Mouse (Mus musculus): ENCODE measurements around the gene Nudt4.
"Not testable (repeated sequence)": the region's sequence is repeated elsewhere in the genome, so short reads cannot be mapped to it uniquely, and the experiment has no call there.

Nudt4 gene

GRCm38 (mm10) chr10:95567550-95567949, 3.6 kb upstream of the Nudt4 start:
- DNase-seq (ENCODE audit: low read depth, low spot score) = no peak

- no peak for DNase-seq (ENCODE audit: low read depth, low spot score)
Measured at GRCm38 (mm10) chr10:95566786-95567185, 2.8 kb upstream of the Nudt4 start.

DNA sequence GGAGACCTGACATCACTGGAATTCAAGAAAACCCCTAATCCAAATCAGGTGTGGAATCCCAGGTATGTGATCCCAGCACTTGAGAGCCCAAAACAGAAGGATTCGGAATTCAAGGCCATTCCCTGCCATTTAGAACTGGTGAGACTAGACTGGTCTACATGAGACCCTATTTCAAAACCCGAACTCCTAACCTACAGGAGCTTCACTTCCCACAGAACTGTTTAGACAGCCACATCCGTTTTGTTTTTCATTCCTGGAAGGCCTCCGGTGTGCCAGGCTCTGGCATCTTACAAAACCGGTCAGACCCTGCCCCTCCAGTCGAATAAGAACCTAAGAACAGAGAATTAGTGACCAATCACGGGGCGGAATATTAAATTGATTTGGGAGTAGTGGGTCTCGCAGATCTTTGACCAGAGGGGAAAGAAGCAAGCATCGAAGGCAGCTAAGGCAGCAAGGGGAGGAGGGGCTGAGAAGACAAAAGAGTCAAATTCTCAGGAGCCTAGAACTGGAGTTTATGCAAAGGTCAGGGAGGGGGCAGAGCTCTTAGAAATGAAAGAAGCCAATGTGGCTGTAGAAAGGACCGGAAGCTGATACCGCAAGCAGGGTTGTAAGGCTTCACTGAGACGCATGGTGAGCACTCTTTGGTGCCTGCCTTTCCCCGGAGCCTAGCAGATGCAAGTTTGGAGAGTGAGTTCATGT, 1.4 kb upstream of the Nudt4 start:
- no peak for DNase-seq (ENCODE audit: low read depth, low spot score)

GRCm38 (mm10) chr10:95562859-95563841, 796 bp downstream of the Nudt4 start:
- no peak for DNase-seq (ENCODE audit: low read depth, low spot score)

- no peak for DNase-seq (ENCODE audit: low read depth, low spot score)
Measured at GRCm38 (mm10) chr10:95562395-95562794, 1.6 kb downstream of the Nudt4 start.

- no peak for DNase-seq (ENCODE audit: low read depth, low spot score)
Measured at GRCm38 (mm10) chr10:95561616-95562015, 2.3 kb downstream of the Nudt4 start.

DNA sequence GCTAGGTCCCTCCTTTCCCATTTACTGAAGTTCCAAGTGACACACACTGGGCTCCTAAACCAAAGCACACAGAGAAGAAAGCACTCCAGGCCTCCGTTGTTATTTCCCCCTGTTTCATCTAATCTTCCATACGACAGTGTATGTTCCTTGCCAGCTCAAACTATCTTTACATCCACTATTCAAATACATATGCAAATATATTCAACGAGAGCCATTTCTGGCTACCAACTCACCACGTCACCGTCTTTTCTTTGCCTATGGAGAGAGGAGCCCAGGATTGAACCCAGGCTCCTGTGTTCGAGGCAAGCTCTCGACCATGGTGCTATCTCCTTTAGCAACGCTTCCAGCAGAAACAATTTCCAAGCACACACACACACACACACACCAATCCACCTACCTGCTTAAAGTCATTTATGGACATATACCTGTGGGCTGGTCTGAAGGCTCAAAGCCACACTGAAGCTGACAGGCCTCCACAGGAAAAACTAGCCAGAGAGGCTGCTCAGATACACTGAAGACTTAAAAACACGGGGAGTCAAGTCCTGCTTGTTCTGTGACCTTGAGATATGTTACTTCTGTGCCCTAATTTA, 3.5 kb downstream of the Nudt4 start:
- no peak for DNase-seq (ENCODE audit: low read depth, low spot score)

DNA sequence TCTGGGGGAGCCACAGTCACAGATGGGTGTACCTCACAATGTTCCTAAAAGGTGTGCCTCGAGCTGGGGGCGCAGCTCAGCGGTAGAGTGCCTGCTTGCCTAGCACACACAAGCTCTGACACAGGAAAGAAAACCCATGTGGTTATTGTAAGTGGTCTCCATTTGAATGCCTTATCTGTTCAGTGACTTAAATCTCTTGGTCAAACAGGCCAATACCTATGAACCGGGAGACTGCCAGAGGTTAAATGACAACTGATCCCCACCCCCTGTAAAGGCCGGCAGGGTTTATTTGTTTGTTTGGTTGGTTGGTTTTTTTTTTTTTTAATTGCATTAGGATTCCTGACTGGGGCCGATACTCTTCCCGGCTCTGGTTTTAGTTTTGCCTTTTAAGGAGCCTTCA, 4.5 kb downstream of the Nudt4 start:
- DNase-seq (ENCODE audit: low read depth, low spot score) = no peak

DNA sequence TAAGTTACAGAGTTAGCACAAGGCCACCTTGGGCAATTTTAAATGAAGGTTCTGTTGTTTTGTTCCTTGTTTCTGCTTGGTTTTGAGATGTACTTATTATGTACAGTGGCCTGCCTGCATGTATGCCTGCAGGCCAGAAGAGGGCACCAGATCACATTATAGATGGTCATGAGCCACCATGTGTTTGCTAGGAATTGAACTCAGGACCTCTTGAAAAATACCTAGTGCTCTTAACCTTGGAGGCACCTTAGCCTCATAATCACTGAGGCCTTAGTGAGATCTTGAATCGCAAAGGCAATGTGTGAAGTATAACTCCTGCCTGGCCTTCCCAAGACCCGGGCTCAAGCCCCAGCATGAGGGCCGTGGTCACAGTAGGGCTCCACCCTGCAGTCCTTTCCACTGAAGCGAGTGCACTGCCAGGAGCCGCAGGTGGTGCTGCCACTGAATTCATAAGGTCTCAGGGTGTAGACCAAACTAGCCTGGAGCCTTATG, 6.6 kb downstream of the Nudt4 start:
- no peak for DNase-seq (ENCODE audit: low read depth, low spot score)

- DNase-seq (ENCODE audit: low read depth, low spot score) = no peak
Measured at GRCm38 (mm10) chr10:95555866-95556265, 8.1 kb downstream of the Nudt4 start.

DNA sequence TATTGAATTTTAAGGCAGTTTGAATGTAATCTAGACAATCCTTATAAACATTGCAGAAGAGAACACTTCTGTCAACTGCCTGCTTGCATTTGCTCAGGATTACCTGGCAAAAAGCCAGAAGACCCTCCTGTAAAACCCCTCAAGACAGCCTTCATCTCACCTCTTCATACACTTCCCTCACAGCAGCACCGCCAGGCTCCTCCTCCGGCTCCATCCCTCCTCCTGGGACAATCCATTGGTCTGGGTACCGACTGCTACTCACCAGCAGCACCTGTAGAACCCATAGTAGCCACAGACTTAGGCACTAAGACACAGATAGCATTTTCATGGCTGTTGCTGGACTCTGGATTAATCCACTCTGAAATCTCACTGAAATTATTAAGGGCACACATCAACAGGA, 11.6 kb downstream of the Nudt4 start:
- no peak for DNase-seq (ENCODE audit: low read depth, low spot score)

- DNase-seq (ENCODE audit: low read depth, low spot score) = no peak
Measured at GRCm38 (mm10) chr10:95551752-95552151, 12.2 kb downstream of the Nudt4 start.

- DNase-seq (ENCODE audit: low read depth, low spot score) = peak; percentile 29
Measured at GRCm38 (mm10) chr10:95550506-95550905, 13.4 kb downstream of the Nudt4 start.

GRCm38 (mm10) chr10:95549080-95549479, 14.9 kb downstream of the Nudt4 start:
- not testable (repeated sequence) for DNase-seq (ENCODE audit: low read depth, low spot score)

- DNase-seq (ENCODE audit: low read depth, low spot score) = no peak
Measured at GRCm38 (mm10) chr10:95548154-95548826, 15.7 kb downstream of the Nudt4 start.

GRCm38 (mm10) chr10:95546178-95546577, 17.8 kb downstream of the Nudt4 start:
- DNase-seq (ENCODE audit: low read depth, low spot score) = no peak

DNA sequence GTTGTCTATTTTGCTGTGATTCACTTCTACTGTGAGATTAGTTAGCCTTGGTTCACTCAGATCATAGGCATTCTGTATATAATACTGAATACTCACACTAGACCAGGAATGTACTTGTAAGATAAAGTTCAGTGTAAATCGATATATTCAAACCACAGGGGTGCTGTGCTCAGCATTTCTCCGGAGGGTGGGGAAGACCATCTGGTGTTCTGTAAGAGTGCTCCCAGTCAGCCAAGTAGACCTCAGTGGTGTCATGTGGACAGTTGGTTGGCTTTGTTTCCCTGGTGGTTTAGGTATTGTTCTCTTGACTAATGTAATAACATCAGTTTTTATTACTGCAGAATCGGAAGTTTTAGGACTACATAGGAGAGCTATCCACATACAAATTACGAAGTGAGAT, 18.9 kb downstream of the Nudt4 start:
- DNase-seq (ENCODE audit: low read depth, low spot score) = no peak

DNA sequence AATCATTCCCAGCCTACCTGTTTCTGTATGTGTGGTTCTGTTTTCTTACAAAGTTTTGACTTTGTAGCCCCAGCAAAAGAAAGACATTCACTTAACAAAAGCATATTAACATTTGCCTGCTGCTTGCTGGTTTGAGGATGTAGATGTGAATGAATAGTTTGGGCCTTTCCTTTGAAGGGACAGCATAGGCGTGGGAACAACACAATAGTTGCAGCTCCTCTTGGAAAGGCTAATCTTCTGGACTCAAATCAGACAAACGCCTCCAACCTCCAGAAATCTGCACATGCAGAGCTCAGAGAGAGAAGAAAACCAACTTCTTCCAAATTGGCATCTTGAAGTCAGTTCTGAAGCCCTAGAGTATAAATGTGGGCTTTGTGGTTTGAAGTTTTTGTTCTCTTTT, 19.3 kb downstream of the Nudt4 start:
- no peak for DNase-seq (ENCODE audit: low read depth, low spot score)

GRCm38 (mm10) chr10:95544004-95544403, 19.9 kb downstream of the Nudt4 start:
- no peak for DNase-seq (ENCODE audit: low read depth, low spot score)

DNA sequence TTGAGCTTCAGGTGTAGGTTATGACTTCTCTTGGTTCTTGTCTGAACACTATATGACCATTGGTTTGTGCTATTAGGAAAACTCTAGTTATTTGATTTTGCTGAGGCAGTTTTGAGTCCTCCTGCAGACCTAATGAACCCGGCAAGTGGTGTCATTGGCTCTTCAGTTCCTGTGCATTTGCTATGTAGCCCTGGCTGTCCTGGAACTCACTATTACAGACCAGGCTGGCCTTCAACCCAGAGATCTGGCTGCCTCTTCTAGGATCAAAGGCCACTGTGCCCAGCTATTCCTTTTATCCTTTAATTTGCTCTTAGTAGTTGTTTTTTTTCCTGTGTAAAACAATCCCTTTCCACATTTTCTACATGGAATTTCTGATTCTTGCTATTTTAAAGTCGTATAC, 20.6 kb downstream of the Nudt4 start:
- no peak for DNase-seq (ENCODE audit: low read depth, low spot score)

DNA sequence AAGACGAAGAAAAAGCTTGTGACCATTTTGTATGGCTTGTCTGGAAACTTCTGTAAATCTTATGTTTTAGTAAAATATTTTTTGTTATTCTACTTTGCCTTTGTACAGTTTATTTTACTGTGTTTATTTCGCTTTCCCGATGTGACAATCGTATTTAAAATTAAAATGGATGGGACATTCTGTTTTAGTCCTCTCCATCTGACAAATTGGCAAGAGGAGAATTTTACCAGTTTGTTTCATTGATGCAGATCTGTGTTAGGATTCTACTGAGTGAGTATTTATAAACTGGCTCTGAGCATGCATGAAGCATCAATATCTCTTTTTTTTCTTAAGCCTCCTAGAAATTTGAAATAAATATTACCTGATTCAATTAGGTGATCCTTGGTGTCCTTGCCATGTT, 21.0 kb downstream of the Nudt4 start:
- no peak for DNase-seq (ENCODE audit: low read depth, low spot score)

DNA sequence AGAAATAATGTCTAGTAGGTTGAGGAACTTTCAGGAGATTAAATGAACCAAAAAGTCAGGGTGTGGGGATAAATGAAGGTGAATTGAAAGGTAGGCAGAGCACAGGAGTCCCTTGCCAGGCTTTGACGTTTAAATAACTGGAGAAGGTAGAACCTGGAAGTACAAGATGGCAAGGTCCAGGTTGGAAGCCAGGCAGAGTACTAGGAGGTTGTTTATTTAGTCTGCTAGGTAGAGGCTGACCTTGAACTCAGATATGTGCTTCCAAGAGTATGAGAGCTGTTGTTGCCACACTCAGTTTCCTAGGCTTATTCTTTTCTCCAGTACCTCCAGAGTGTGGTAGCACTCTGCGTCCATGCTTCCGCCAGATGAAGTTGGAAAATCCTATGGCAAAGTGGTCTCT, 24.1 kb downstream of the Nudt4 start:
- no peak for DNase-seq (ENCODE audit: low read depth, low spot score)
